ENCODE assay signal across 11 mouse cellular contexts in genomic region chr1:72414561-72415253, GRCm38 (mm10).
DNase-seq lines count a peak whose midpoint lies in the region; ATAC-seq and TF ChIP-seq lines count a peak whose summit lies in the region.
"Had no signal": no experiment of that assay in that cellular context is flagged by ENCODE, and none has a peak within 500 bp of the region (broad histone marks: within the 10 kb centered on the region; RNA-seq: fewer than 3 reads in every experiment).

No protein-coding gene starts in this region.

- no peaks in the 10 kb centered on the region for H3K27me3 ChIP-seq in kidney, postnatal 0 days (ENCODE audit: insufficient read depth, low read length)
- no peaks in the 10 kb centered on the region for H3K27me3 ChIP-seq in hindbrain, embryonic 16.5 days (replicated peaks; ENCODE audit: control insufficient read depth, insufficient read depth, low read length)
- H3K27me3 ChIP-seq in neural tube, embryonic 14.5 days (ENCODE audit: control insufficient read depth, insufficient read depth, low read length): no peaks in the 10 kb centered on the region
- H3K27me3 ChIP-seq: limb, embryonic 15.5 days had no signal

- no peak overlapping the region for H3K9ac ChIP-seq in kidney, postnatal 0 days (ENCODE audit: low read depth, low read length)
- H3K9ac ChIP-seq in hindbrain, embryonic 16.5 days (ENCODE audit: low read depth, low read length): no peak overlapping the region
- no peak overlapping the region for H3K9ac ChIP-seq in neural tube, embryonic 14.5 days (replicated peaks; ENCODE audit: low read depth, low read length)
- H3K9ac ChIP-seq: limb, embryonic 15.5 days had no signal

- no peaks in the 10 kb centered on the region for H3K36me3 ChIP-seq in kidney, postnatal 0 days (ENCODE audit: insufficient read depth, low read length)
- no peaks in the 10 kb centered on the region for H3K36me3 ChIP-seq in hindbrain, embryonic 16.5 days (ENCODE audit: control insufficient read depth, insufficient read depth, low read length)
- H3K36me3 ChIP-seq in neural tube, embryonic 14.5 days (ENCODE audit: control insufficient read depth, insufficient read depth, low read length): no peaks in the 10 kb centered on the region
- H3K36me3 ChIP-seq: limb, embryonic 15.5 days had no signal

- no peak for ATAC-seq in kidney, postnatal 0 days (replicated peaks; ENCODE audit: low FRiP score, low read depth)
- ATAC-seq in hindbrain, embryonic 16.5 days: no peak
- peak; percentile 51; the same call in 1 of the 2 replicates for ATAC-seq in neural tube, embryonic 14.5 days (ENCODE audit: low read depth)

- no peaks in the 10 kb centered on the region for H3K4me1 ChIP-seq in kidney, postnatal 0 days (replicated peaks; ENCODE audit: insufficient read depth, low read length)
- peaks cover 14% of the 10 kb centered on the region for H3K4me1 ChIP-seq in hindbrain, embryonic 16.5 days (ENCODE audit: control insufficient read depth, insufficient read depth, low read depth, low read length)
- H3K4me1 ChIP-seq in neural tube, embryonic 14.5 days (ENCODE audit: control insufficient read depth, insufficient read depth, low read length): peaks cover 3% of the 10 kb centered on the region
- H3K4me1 ChIP-seq: limb, embryonic 15.5 days had no signal

- no peak overlapping the region for H3K4me3 ChIP-seq in kidney, postnatal 0 days (replicated peaks; ENCODE audit: low read depth, low read length)
- no peak overlapping the region for H3K4me3 ChIP-seq in hindbrain, embryonic 16.5 days (ENCODE audit: low read length)
- H3K4me3 ChIP-seq in neural tube, embryonic 14.5 days (ENCODE audit: low read depth, low read length): no peak overlapping the region
- H3K4me3 ChIP-seq: limb, embryonic 15.5 days had no signal

- TF ChIP-seq CTCF in kidney, postnatal 0 days (IDR thresholded peaks at IDR 0.05; ENCODE audit: low read depth): no peak

- peak; percentile 14 for DNase-seq in kidney, postnatal 0 days (ENCODE audit: low spot score)
- no peak for DNase-seq in kidney, adult 18-20 months
- peak; percentile 39 for DNase-seq in embryo, embryonic 9.5 days (ENCODE audit: extremely low spot score)
- DNase-seq in lung, postnatal 36 days: no peak
- DNase-seq in kidney, postnatal 14 days: no peak
- DNase-seq in spleen, postnatal 14 days (ENCODE audit: low spot score in 2 of 2): no peak
- DNase-seq: cerebellum, adult 11 months had no signal

- H3K4me2 ChIP-seq in kidney, postnatal 0 days (ENCODE audit: low read length): no peak overlapping the region
- H3K4me2 ChIP-seq in hindbrain, embryonic 16.5 days (ENCODE audit: low read length): no peak overlapping the region
- no peak overlapping the region for H3K4me2 ChIP-seq in neural tube, embryonic 14.5 days (ENCODE audit: low read depth, low read length)
- H3K4me2 ChIP-seq: limb, embryonic 15.5 days had no signal

- WGBS in kidney, postnatal 0 days: 39% methylated on average over 8 of the region's 8 CpGs
- 29% methylated on average over 8 of the region's 8 CpGs for WGBS in hindbrain, embryonic 16.5 days
- WGBS in neural tube, embryonic 14.5 days: 19% methylated on average over 8 of the region's 8 CpGs

- no peaks in the 10 kb centered on the region for H3K9me3 ChIP-seq in kidney, postnatal 0 days (replicated peaks; ENCODE audit: low read length)
- H3K9me3 ChIP-seq in hindbrain, embryonic 16.5 days (ENCODE audit: control insufficient read depth, low read length): no peaks in the 10 kb centered on the region
- no peaks in the 10 kb centered on the region for H3K9me3 ChIP-seq in neural tube, embryonic 14.5 days (ENCODE audit: control insufficient read depth, low read length)
- H3K9me3 ChIP-seq: limb, embryonic 15.5 days had no signal

- H3K27ac ChIP-seq in kidney, postnatal 0 days: no peak overlapping the region
- H3K27ac ChIP-seq in hindbrain, embryonic 16.5 days (ENCODE audit: low read depth, low read length): peak overlapping the region; percentile 41; the same call in 1 of the 2 replicates
- peak overlapping the region; percentile 30 for H3K27ac ChIP-seq in neural tube, embryonic 14.5 days (ENCODE audit: low read depth, low read length)
- H3K27ac ChIP-seq: limb, embryonic 15.5 days; macrophage had no signal

Comparison
In these comparisons a context has a peak if more than half of its experiments do, and no peak if none do; other contexts are left out.
1. DNase-seq: peak in kidney, postnatal 0 days (single experiment) and embryo, embryonic 9.5 days (single experiment); none in kidney, adult 18-20 months (single experiment), lung, postnatal 36 days (single experiment), kidney, postnatal 14 days (single experiment) and spleen, postnatal 14 days (0 of 2).